ENCODE assay signal across 8 mouse cellular contexts in the genomic region with DNA sequence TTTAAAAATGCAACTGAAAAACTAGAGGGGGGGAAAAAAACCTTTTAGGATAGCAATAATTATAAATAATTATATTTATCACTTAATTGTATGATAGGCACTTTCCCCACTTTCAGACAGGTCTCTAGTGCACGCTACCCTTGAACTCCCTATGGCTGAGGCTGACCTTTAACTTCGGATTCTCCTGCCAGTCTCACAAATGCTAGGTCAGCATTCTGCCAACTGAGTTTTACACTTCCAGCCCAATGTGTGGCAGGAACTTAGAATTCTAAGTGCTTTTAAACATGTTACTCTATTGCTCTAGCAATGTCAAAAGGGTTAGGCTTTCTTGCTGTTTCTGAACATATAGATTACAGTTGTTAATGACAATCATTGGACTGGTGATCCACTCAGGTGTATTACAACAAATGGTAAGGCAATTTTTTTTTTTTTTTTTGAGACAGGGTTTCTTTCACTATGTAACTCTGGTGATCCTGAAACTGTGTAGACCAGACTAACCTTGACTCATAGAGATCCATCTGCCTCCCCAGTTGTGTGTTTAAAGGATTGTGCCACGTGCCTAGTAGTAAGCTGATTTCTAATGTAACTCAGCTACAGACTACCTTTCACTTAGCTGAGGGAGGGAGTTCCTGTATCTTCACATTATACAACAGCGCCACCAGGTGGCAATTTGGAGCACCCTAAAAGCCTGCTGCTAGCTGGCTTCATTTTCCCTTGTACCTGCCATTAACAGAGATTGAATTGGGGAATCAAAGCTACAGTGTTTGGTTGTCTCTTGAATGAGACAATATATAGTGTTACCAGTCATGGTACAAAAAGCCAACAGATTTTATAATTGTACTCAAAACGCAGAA. TPM values are rescaled to one million over a fixed set of nuclear protein-coding genes. Genes with fewer than 3 reads are reported as not detected.
DNase-seq lines count a peak whose midpoint lies in the region; ATAC-seq and TF ChIP-seq lines count a peak whose summit lies in the region.

No protein-coding gene starts in this region.

- H3K9me3 ChIP-seq in midbrain, embryonic 13.5 days, result no peaks in the 10 kb centered on the region

- H3K27ac ChIP-seq in midbrain, embryonic 13.5 days, result no peak overlapping the region
- no peak overlapping the region for H3K27ac ChIP-seq in spleen, adult 2 months (ENCODE audit: insufficient read depth, low read length)

- H3K27me3 ChIP-seq in midbrain, embryonic 13.5 days, result no peaks in the 10 kb centered on the region
- H3K27me3 ChIP-seq in spleen, adult 2 months (ENCODE audit: control insufficient read depth, insufficient read depth, low read length), result no peaks in the 10 kb centered on the region

- H3K4me1 ChIP-seq in midbrain, embryonic 13.5 days (replicated peaks), result peaks cover 28% of the 10 kb centered on the region
- H3K4me1 ChIP-seq in spleen, adult 2 months (ENCODE audit: control insufficient read depth, insufficient read depth, insufficient read length), result no peaks in the 10 kb centered on the region; the same call in 1 of the 2 replicates

- ATAC-seq in midbrain, embryonic 13.5 days, result peak; percentile 77

- peaks cover 41% of the 10 kb centered on the region for H3K36me3 ChIP-seq in midbrain, embryonic 13.5 days
- peaks cover 25% of the 10 kb centered on the region for H3K36me3 ChIP-seq in spleen, adult 2 months (ENCODE audit: control insufficient read depth, insufficient read depth, low read length)

- peak; percentile 68; the same call in 1 of the 2 replicates for TF ChIP-seq CTCF in spleen, adult 2 months (IDR thresholded peaks at IDR 0.05; ENCODE audit: extremely low read depth, insufficient read depth, insufficient read length, insufficient replicate concordance)

- peak; percentile 81 for DNase-seq in urinary bladder, postnatal 14 days (ENCODE audit: low spot score)
- no peak for DNase-seq in urinary bladder, adult 18-20 months (ENCODE audit: low spot score in 2 of 2)
- DNase-seq in cerebellum, adult 8-10 months, result peak; percentile 72
- peak; percentile 81 for DNase-seq in forelimb bud, embryonic 11.5 days (ENCODE audit: low read depth, low spot score)
- DNase-seq in hindlimb bud, embryonic 11.5 days (ENCODE audit: extremely low spot score, low read depth, low spot score), result peak; percentile 73
- peak; percentile 40 to 65 for DNase-seq in left cerebral cortex, postnatal 36 days (ENCODE audit: low spot score in 2 of 2)
- peak; percentile 66 to 76 for DNase-seq in spleen, adult 2 months (ENCODE audit: low read depth in 1 of 2, low spot score in 2 of 2)

- H3K4me2 ChIP-seq in midbrain, embryonic 13.5 days (replicated peaks), result no peak overlapping the region

- H3K9ac ChIP-seq in midbrain, embryonic 13.5 days (replicated peaks), result no peak overlapping the region

- intact Hi-C loops in left cerebral cortex, postnatal 36 days (cut with DNase I), result loop anchor here (1.0 to 5.0 kb wide), 2 partner anchors 169 to 190 kb away; no protein-coding TSS in a partner anchor

- 54% methylated on average over 5 of the region's 5 CpGs for WGBS in midbrain, embryonic 13.5 days
- WGBS in spleen, adult 2 months, result 41% methylated on average over 5 of the region's 5 CpGs

- H3K4me3 ChIP-seq in midbrain, embryonic 13.5 days (replicated peaks), result no peak overlapping the region
- no peak overlapping the region for H3K4me3 ChIP-seq in spleen, adult 2 months (ENCODE audit: extremely low read depth, insufficient read depth, insufficient read length)

- TF ChIP-seq POLR2A in spleen, adult 2 months (IDR thresholded peaks at IDR 0.05; ENCODE audit: low read depth, low read length), result no peak

RNA-seq across cellular contexts. Expression of gene Utp4, which starts 5.9 kb away (rescaled TPM):
- total RNA-seq in left cerebral cortex, postnatal 36 days (2021), result 10 to 100 TPM; 30.0 to 35.2 TPM
- 44.9 and 48.1 TPM in 2 replicates for polyA plus RNA-seq in midbrain, embryonic 13.5 days (2015; fragmentation: Nextera tagmentation; extraction: Ambion mirVana)
- polyA plus RNA-seq in spleen, adult 2 months (2012; rRNA removed), result 13.6 and 15.5 TPM in 2 replicates

RNA-seq across cellular contexts. Expression of gene Has3, which starts 17.5 kb away (rescaled TPM):
- total RNA-seq in left cerebral cortex, postnatal 36 days (2021), result 1 to 10 TPM; 1.1 to 1.6 TPM
- 0.97 and 1.3 TPM in 2 replicates for polyA plus RNA-seq in midbrain, embryonic 13.5 days (2015; fragmentation: Nextera tagmentation; extraction: Ambion mirVana)
- 0.11 and 0.15 TPM in 2 replicates for polyA plus RNA-seq in spleen, adult 2 months (2012; rRNA removed)

RNA-seq across cellular contexts. Expression of gene Sntb2, which starts 48.0 kb away (rescaled TPM):
- 10 to 100 TPM; 13.7 to 17.0 TPM for total RNA-seq in left cerebral cortex, postnatal 36 days (2021)
- polyA plus RNA-seq in midbrain, embryonic 13.5 days (2015; fragmentation: Nextera tagmentation; extraction: Ambion mirVana), result 5.4 and 6.7 TPM in 2 replicates
- 4.9 and 5.5 TPM in 2 replicates for polyA plus RNA-seq in spleen, adult 2 months (2012; rRNA removed)

Comparison
In these comparisons a context has a peak if more than half of its experiments do, and no peak if none do; other contexts are left out.
1. DNase-seq: peak in urinary bladder, postnatal 14 days (single experiment), cerebellum, adult 8-10 months (single experiment), forelimb bud, embryonic 11.5 days (single experiment), hindlimb bud, embryonic 11.5 days (single experiment), left cerebral cortex, postnatal 36 days (2 of 2) and spleen, adult 2 months (2 of 2); none in urinary bladder, adult 18-20 months (0 of 2).